Mouse (Mus musculus) forebrain, embryonic 14.5 days (tissue): ENCODE data around the gene Rnf126. TPM values are rescaled to one million over a fixed set of nuclear protein-coding genes. Genes with fewer than 3 reads are reported as not detected.

ENCODE experiments used
- ATAC-seq: fragments of 200-750 bp; cut with Nextera tagmentation; 2 replicates; pipeline ENCODE4 v1.8.0; 2017; ENCODE audit warnings: mild to moderate bottlenecking, moderate library complexity
- DNase-seq: peaks from one replicate; pipeline ENCODE4 v3.0.0-alpha.2; 2015; ENCODE audit warnings: low spot score
- H3K27ac ChIP-seq: fragments of 300-500 bp; sonication (generic); 2 replicates; pipeline ENCODE4 v1.5.1; 2014; ENCODE audit warnings: low read depth, mild to moderate bottlenecking, control low read depth, low read length, moderate library complexity
- H3K27me3 ChIP-seq: fragments of 300-500 bp; sonication (generic); replicated peaks from 2 replicates; pipeline ENCODE4 v1.6.1; 2014; ENCODE audit warnings: low read length, control low read depth, mixed read lengths; ENCODE audit not compliant: control insufficient read depth, insufficient read depth
- H3K36me3 ChIP-seq: fragments of 300-500 bp; sonication (generic); 2 replicates; pipeline ENCODE4 v1.6.1; 2014; ENCODE audit warnings: low read length, control low read depth; ENCODE audit not compliant: control insufficient read depth, insufficient read depth
- H3K4me1 ChIP-seq: fragments of 300-500 bp; sonication (generic); 2 replicates; pipeline ENCODE4 v1.6.1; 2014; ENCODE audit warnings: antibody characterized with exemption, low read length, control low read depth; ENCODE audit not compliant: control insufficient read depth, insufficient read depth
- H3K4me2 ChIP-seq: fragments of 300-500 bp; sonication (generic); 2 replicates; pipeline ENCODE4 v1.6.1; 2014; ENCODE audit warnings: mild to moderate bottlenecking, control low read depth, low read length
- H3K4me3 ChIP-seq: fragments of 300-500 bp; sonication (generic); 2 replicates; pipeline ENCODE4 v1.5.1; 2014; ENCODE audit warnings: low read depth, low read length, control low read depth
- H3K9ac ChIP-seq: fragments of 300-500 bp; sonication (generic); 2 replicates; pipeline ENCODE4 v1.6.1; 2014; ENCODE audit warnings: mild to moderate bottlenecking, low read length, control low read depth, moderate library complexity
- H3K9me3 ChIP-seq: fragments of 300-500 bp; sonication (generic); replicated peaks from 2 replicates; pipeline ENCODE4 v1.6.1; 2016; ENCODE audit warnings: low read length, control low read depth, mixed read lengths; ENCODE audit not compliant: control insufficient read depth
- WGBS: fragments of 180-500 bp; shearing (Covaris S2); extraction: QIAGEN DNeasy Blood & Tissue Kit; methylation state at CpG from one replicate; pipeline ENCODE4 v1.1.7; 2014; 5-methylcytosine and 5-hydroxymethylcytosine counted together
- polyA plus RNA-seq: library from polyadenylated mRNA; unstranded; fragments of >200 nt; fragmentation: Nextera tagmentation; extraction: Ambion mirVana; gene quantifications from 2 replicates; pipeline ENCODE4 v1.2.1, GENCODE M21; 2014

Rnf126 gene
- polyA plus RNA-seq, 1 experiment from 2014 or later, result 60.6 TPM

DNA sequence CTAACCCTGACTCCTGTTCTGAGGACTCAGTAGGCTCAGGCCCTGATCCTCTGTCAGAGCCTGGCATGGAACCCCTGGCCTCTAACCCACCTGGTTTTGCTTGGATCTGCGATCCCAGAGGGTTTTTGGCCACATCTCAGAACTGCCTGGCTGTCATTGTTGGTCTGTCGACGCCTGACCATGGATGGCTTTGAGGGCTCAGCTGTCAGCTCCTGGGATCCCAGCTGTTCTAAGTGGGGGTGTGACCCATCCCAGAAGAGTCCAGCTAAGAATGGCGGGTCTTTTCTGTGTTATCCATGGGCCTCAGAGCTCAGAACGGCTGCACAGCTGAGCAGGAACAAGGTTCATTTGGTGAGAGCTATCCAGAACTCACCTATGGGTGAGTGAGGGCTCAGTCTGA lies 45.7 kb downstream of the Rnf126 start:
- Histone ChIP-seq H3K4me1 (peaks cover 3% of the 10 kb centered on the region; the same call in 1 of the 2 replicates), H3K27me3 (peaks cover 27% of the 10 kb centered on the region), H3K4me2 (no peak overlapping the region), H3K9ac (no peak overlapping the region), H3K36me3 (no peaks in the 10 kb centered on the region), H3K27ac (no peak overlapping the region), H3K9me3 (no peaks in the 10 kb centered on the region), H3K4me3 (no peak overlapping the region)
- 79% methylated on average over 5 of the region's 5 CpGs for WGBS
- DNase-seq, result no peak
- ATAC-seq, result no peak

DNA sequence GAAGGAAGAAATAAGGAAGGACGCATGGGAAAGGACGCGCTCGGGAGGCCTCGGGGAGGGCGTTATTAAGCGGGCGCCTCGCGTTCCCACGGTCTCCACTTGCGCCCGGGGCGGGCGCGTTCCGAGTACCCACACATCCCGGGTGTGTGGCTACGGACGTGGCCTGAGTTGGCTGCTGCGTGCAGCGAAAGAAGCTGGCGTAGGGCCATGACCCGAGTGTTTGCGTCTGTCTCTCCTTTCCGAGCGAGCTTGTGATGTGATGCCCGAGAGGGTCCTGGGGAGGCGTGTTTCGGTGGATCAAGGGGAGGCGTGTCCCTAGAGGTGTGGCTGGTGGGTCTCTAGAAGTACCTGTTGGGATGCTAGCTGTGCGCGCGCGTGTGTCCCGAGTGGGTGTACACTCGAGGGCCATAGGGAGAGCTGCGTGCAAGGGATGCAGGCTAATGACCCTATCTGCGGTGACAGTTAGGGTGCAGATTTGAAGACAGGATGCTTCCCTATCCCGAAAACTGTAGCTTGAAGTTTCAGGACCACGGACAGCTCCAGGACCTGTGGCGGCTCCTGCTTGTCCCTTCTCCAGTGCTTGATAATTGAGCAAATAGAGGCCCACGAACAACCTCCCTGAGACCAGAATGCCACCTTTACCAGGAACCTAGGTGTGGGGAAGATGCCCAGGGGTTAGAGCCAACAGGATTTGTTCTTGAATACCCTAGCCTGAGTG lies 49.0 kb downstream of the Rnf126 start:
- H3K27ac ChIP-seq, result no peak overlapping the region
- 4% methylated on average over 43 of the region's 43 CpGs for WGBS
- no peaks in the 10 kb centered on the region for H3K36me3 ChIP-seq
- H3K4me3 ChIP-seq, result peak overlapping the region; percentile 59
- H3K4me1 ChIP-seq, result peaks cover 3% of the 10 kb centered on the region; the same call in 1 of the 2 replicates
- H3K27me3 ChIP-seq, result peaks cover 40% of the 10 kb centered on the region
- peak; percentile 54 for DNase-seq
- no peak for ATAC-seq
- no peak overlapping the region; the same call in 1 of the 2 replicates for H3K9ac ChIP-seq
- H3K4me2 ChIP-seq, result peak overlapping the region; percentile 95
- no peaks in the 10 kb centered on the region for H3K9me3 ChIP-seq

DNA sequence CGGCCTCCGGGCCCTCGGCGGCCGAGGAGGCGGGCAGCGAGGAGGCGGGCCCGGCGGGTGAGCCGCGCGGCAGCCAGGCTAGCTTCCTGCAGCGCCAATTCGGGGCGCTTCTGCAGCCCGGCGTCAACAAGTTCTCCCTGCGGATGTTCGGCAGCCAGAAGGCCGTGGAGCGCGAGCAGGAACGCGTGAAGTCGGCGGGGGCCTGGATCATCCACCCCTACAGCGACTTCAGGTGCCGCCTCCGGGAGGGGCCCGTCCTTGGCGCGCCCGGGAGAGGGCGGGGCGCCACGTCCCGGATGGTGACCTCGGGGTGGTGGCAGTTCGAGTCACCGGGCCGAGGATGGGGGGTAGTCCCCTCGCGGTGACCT lies 49.8 kb downstream of the Rnf126 start:
- H3K27ac ChIP-seq, result no peak overlapping the region
- DNase-seq (peak; percentile 23), ATAC-seq (peak; percentile 30; the same call in 1 of the 2 replicates)
- peak overlapping the region; percentile 95 for H3K4me2 ChIP-seq
- peaks cover 3% of the 10 kb centered on the region; the same call in 1 of the 2 replicates for H3K36me3 ChIP-seq
- under 1% methylated on average over 39 of the region's 44 CpGs for WGBS
- H3K27me3 ChIP-seq, result peaks cover 40% of the 10 kb centered on the region
- no peaks in the 10 kb centered on the region for H3K9me3 ChIP-seq
- H3K4me3 ChIP-seq, result peak overlapping the region; percentile 59
- H3K9ac ChIP-seq, result peak overlapping the region; percentile 69
- peaks cover 3% of the 10 kb centered on the region; the same call in 1 of the 2 replicates for H3K4me1 ChIP-seq

DNA sequence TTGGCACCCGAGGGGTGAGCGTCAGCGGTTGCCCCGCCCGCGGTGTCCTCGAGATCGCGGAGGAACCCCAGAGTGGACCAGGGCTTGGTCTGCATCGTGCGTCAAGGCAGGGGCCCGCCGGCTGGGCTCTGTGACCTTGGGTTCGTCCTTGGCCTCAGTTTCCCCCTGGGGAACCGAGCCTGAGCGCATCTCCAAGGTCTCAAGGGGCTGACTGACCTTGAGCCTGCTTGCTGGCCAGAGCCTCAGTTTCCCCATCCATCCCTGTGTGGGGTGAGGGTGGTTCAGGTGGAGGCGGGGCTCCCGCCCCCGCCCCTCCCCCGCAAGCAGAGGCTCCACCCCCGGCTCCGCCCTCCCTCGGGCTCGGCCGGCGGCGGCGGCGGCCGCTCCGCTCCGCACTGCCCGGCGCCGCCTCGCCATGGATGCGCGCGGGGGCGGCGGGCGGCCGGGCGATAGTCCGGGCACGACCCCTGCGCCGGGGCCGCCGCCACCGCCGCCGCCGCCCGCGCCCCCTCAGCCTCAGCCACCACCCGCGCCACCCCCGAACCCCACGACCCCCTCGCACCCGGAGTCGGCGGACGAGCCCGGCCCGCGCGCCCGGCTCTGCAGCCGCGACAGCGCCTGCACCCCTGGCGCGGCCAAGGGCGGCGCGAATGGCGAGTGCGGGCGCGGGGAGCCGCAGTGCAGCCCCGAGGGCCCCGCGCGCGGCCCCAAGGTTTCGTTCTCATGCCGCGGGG lies 50.3 kb downstream of the Rnf126 start, which contains the start of gene Hcn2:
TSS of gene Hcn2 (plus strand) at position 381 of the 734 bp plus-strand sequence.
- H3K27me3 ChIP-seq, result peaks cover 40% of the 10 kb centered on the region
- peaks cover 3% of the 10 kb centered on the region; the same call in 1 of the 2 replicates for H3K4me1 ChIP-seq
- peak within 1 kb of the TSS; percentile 59 for H3K4me3 ChIP-seq
- no peaks in the 10 kb centered on the region for H3K9me3 ChIP-seq
- peak within 1 kb of the TSS; percentile 69 for H3K9ac ChIP-seq
- peak within 1 kb of the TSS; percentile 95 for H3K4me2 ChIP-seq
- 1% methylated on average over 49 of the region's 91 CpGs for WGBS
- ATAC-seq (peak; percentile 67), DNase-seq (no peak)
- no peak within 1 kb of the TSS for H3K27ac ChIP-seq
- H3K36me3 ChIP-seq, result peaks cover 8% of the 10 kb centered on the region

DNA sequence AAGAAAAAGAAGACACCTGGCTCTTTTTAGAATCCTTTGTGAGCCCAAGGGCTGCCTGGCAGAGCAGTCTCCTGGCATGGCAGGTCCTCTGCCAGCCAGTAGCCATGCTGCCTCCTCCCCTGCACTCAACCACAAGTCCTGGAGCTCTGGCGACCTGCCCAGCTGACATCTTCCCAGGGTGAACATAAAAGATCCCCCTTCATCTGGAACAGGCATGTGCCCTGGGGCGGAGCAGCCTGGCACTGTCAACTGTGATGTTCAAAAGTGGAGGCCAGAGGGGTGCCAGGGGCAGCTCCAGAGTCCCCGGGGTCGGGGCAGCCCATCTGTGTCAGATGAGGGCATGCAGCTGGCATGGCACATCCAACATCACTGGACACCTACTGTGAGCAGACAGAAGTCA lies 51.8 kb downstream of the Rnf126 start:
- peaks cover 22% of the 10 kb centered on the region for H3K36me3 ChIP-seq
- 42% methylated on average over 4 of the region's 4 CpGs for WGBS
- no peak for DNase-seq

DNA sequence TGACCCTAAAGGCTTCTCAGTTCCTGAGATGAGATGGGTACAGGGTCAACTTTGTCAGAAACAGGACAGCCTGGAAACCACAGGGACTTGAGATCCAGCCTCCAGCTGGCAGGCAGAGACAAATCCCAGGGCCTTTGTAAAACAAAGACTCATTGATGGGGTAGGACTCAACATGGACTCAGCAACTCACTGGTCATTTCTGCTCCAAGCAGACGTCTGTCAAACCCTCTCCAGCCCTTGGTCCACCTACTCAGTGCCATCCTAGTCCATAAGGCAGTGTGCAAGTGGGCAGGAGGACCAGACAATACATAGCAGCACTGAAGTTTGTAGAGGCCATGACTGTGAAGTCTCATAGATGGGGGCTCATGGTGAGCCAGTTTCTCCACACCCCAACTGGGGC lies 53.6 kb downstream of the Rnf126 start:
- ATAC-seq, result no peak
- Histone ChIP-seq H3K27me3 (peaks cover 31% of the 10 kb centered on the region), H3K4me3 (no peak overlapping the region), H3K36me3 (peaks cover 40% of the 10 kb centered on the region), H3K9ac (no peak overlapping the region), H3K27ac (no peak overlapping the region), H3K4me2 (no peak overlapping the region), H3K9me3 (no peaks in the 10 kb centered on the region), H3K4me1 (peaks cover 3% of the 10 kb centered on the region; the same call in 1 of the 2 replicates)
- DNase-seq, result no peak
- 27% methylated on average over 1 of the region's 1 CpGs for WGBS

More for the DNA sequence above, 51.8 kb downstream of the Rnf126 start:
- H3K4me2 ChIP-seq, result no peak overlapping the region
- H3K9me3 ChIP-seq, result no peaks in the 10 kb centered on the region
- no peak overlapping the region for H3K27ac ChIP-seq
- no peak for ATAC-seq
- H3K4me3 ChIP-seq, result no peak overlapping the region
- peaks cover 3% of the 10 kb centered on the region; the same call in 1 of the 2 replicates for H3K4me1 ChIP-seq
- no peak overlapping the region for H3K9ac ChIP-seq
- peaks cover 40% of the 10 kb centered on the region for H3K27me3 ChIP-seq

DNA sequence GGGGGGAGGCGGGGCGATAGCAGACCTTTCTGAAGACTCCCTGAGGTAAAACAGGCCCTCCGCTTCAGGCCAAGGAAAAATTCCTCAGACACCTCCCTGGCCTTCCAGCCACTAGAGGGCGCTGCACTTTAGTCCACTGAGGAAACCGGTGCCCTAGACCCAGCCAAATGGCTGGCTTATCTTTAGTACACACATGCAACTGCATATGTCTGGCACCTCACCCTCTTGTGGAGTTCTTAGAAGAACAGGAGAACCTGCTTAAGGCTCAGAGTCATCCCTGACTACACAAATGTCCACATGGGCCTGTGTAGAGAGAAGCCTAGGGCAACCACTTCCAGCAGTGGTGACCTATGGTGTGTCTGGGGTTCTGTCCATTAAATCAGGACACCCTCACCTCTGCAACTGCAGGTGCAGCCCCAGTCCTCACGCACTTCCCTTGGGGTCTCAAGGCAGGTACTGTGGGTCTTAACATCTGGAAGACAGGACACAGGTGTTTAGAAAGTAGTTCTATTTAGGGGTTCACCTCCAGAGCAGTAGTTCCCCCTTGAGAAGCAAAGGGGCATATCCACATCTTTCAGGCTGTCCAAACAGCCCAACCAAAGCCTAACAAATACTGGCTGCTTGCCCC lies 54.1 kb downstream of the Rnf126 start:
- Histone ChIP-seq H3K27me3 (peaks cover 26% of the 10 kb centered on the region), H3K4me3 (no peak overlapping the region), H3K9ac (no peak overlapping the region), H3K4me1 (peaks cover 3% of the 10 kb centered on the region; the same call in 1 of the 2 replicates), H3K27ac (no peak overlapping the region), H3K9me3 (no peaks in the 10 kb centered on the region), H3K36me3 (peaks cover 40% of the 10 kb centered on the region), H3K4me2 (no peak overlapping the region)
- peak; percentile 79 for DNase-seq
- WGBS, result 18% methylated on average over 4 of the region's 6 CpGs
- ATAC-seq, result no peak; the same call in 1 of the 2 replicates

- Histone ChIP-seq H3K4me1 (peaks cover under 1% of the 10 kb centered on the region; the same call in 1 of the 2 replicates), H3K9ac (no peak overlapping the region), H3K27ac (no peak overlapping the region), H3K4me2 (no peak overlapping the region), H3K27me3 (peaks cover 21% of the 10 kb centered on the region), H3K4me3 (no peak overlapping the region), H3K9me3 (no peaks in the 10 kb centered on the region), H3K36me3 (peaks cover 40% of the 10 kb centered on the region)
- WGBS, result 93% methylated on average over 1 of the region's 1 CpGs
- ATAC-seq, result no peak; the same call in 1 of the 2 replicates
- DNase-seq, result no peak
Observed at GRCm38 (mm10) chr10:79712029-79712428, 54.7 kb downstream of the Rnf126 start.
